Comparison of ENCODE assay signal across 20 mouse cellular contexts in the genomic region with DNA sequence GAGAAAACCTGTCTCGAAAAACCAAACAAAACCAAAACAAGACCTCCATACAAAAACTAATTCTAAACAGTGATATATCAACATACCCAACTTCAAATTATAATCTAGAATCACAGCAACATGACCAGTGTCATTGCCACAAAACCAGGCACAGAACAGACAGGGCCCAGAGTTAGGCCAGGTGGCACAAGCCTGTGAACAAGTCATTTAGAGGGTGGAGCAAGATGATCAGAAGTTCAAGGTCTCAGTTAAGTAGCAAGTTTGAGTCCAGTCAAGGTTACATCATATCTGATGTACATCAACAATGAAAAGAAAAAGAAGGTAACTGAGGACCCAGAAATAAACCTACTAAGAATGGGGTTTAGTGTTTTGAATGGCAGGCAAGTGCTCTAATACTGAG. TPM values are rescaled to one million over a fixed set of nuclear protein-coding genes. Genes with fewer than 3 reads are reported as not detected.
DNase-seq lines count a peak whose midpoint lies in the region; ATAC-seq and TF ChIP-seq lines count a peak whose summit lies in the region.
"Had no signal": no experiment of that assay in that cellular context is flagged by ENCODE, and none has a peak within 500 bp of the region (broad histone marks: within the 10 kb centered on the region; RNA-seq: fewer than 3 reads in every experiment).

No protein-coding gene starts in this region.

- TF ChIP-seq CTCF in MEL (IDR thresholded peaks at IDR 0.05 in 2 of 3, conservative IDR thresholded peaks at IDR 0.05 in 1 of 3; ENCODE audit: control insufficient read depth in 1 of 3, insufficient read depth in 1 of 3, low read depth in 2 of 3, low read length in 3 of 3, poor library complexity in 1 of 3, severe bottlenecking in 1 of 3): no peak

- peaks cover 24% of the 10 kb centered on the region for H3K79me2 ChIP-seq in MEL (ENCODE audit: control insufficient read depth, insufficient read depth, low read length, poor library complexity)

- intact Hi-C loops in left cerebral cortex, postnatal 36 days (cut with DNase I): no loop called here

- no peak for TF ChIP-seq EP300 in MEL (IDR thresholded peaks at IDR 0.05; ENCODE audit: low read depth in 1 of 2, low read length in 2 of 2)

- no peak for TF ChIP-seq RAD21 in MEL (IDR thresholded peaks at IDR 0.05; ENCODE audit: low read depth, low read length)

- H3K4me1 ChIP-seq in liver, embryonic 11.5 days (replicated peaks; ENCODE audit: control insufficient read depth, insufficient read depth, low read length): peaks cover 7% of the 10 kb centered on the region; the same call in 1 of the 2 replicates
- H3K4me1 ChIP-seq in MEL (ENCODE audit: control insufficient read depth in 1 of 2, insufficient read depth in 2 of 2, low read length in 2 of 2): peaks cover 0 to 5% of the 10 kb centered on the region in 2 experiments; a peak in 1 of 4 replicates
- H3K4me1 ChIP-seq in liver, embryonic 13.5 days (replicated peaks): peaks cover 23% of the 10 kb centered on the region

- H3K27me3 ChIP-seq in liver, embryonic 11.5 days (replicated peaks; ENCODE audit: control insufficient read depth, insufficient read depth, low read length): no peaks in the 10 kb centered on the region
- H3K27me3 ChIP-seq in MEL (ENCODE audit: control insufficient read depth in 1 of 2, insufficient read depth in 2 of 2, low read length in 2 of 2): no peaks in the 10 kb centered on the region
- H3K27me3 ChIP-seq in liver, embryonic 13.5 days: no peaks in the 10 kb centered on the region
- H3K27me3 ChIP-seq: forebrain, embryonic 12.5 days; hindbrain, embryonic 15.5 days; midbrain, embryonic 15.5 days; neural tube, embryonic 15.5 days; stomach, embryonic 15.5 days had no signal

- 0 out of 2 replicates have a peak, but pooled peaks have one; percentile 27 for ATAC-seq in liver, embryonic 11.5 days (replicated peaks; ENCODE audit: low FRiP score)
- ATAC-seq in liver, embryonic 13.5 days (ENCODE audit: low read depth): no peak
- ATAC-seq: intestine, embryonic 16.5 days; midbrain, embryonic 15.5 days had no signal

- DNase-seq in liver, embryonic 11.5 days (ENCODE audit: low spot score): no peak
- DNase-seq in liver (no peak), MEL (ENCODE audit: low read depth, low spot score) (peak; percentile 67)
- DNase-seq in liver, embryonic 13.5 days: no peak
- no peak for DNase-seq in kidney, adult 8-10 months
- DNase-seq in left cerebral cortex, postnatal 36 days (ENCODE audit: low spot score in 2 of 2): no peak
- no peak for DNase-seq in cerebellum, postnatal 4 days (ENCODE audit: low spot score in 2 of 2)
- DNase-seq: cerebellum, adult 9-11 months; embryo, embryonic 11 days; gastrocnemius, postnatal 25 days; heart, adult 2 months; heart, postnatal 36 days; thymus, adult 18-20 months had no signal

- peaks cover 23% of the 10 kb centered on the region for H3K36me3 ChIP-seq in liver, embryonic 11.5 days (ENCODE audit: control insufficient read depth, insufficient read depth, low read length)
- peaks cover 6 to 13% of the 10 kb centered on the region in 2 experiments for H3K36me3 ChIP-seq in MEL (ENCODE audit: control insufficient read depth in 1 of 2, insufficient read depth in 2 of 2, low read length in 2 of 2)
- H3K36me3 ChIP-seq in liver, embryonic 13.5 days: peaks cover 38% of the 10 kb centered on the region

- no peak overlapping the region for H3K4me2 ChIP-seq in liver, embryonic 11.5 days
- H3K4me2 ChIP-seq in liver, embryonic 13.5 days: no peak overlapping the region
- H3K4me2 ChIP-seq: forebrain, embryonic 12.5 days; hindbrain, embryonic 15.5 days; midbrain, embryonic 15.5 days; neural tube, embryonic 15.5 days; stomach, embryonic 15.5 days had no signal

- TF ChIP-seq POLR2A in MEL (IDR thresholded peaks at IDR 0.05; ENCODE audit: control insufficient read depth in 1 of 2, insufficient read depth in 1 of 2, low read depth in 1 of 2, low read length in 2 of 2, poor library complexity in 1 of 2): no peak

- no peak overlapping the region for H3K27ac ChIP-seq in liver, embryonic 11.5 days (ENCODE audit: low read depth, low read length)
- no peak overlapping the region for H3K27ac ChIP-seq in MEL (ENCODE audit: control insufficient read depth, low read depth, low read length)
- H3K27ac ChIP-seq in liver, embryonic 13.5 days: 0 out of 2 replicates have a peak overlapping the region, but pooled peaks have one; percentile 4
- H3K27ac ChIP-seq: forebrain, embryonic 12.5 days; heart, adult 2 months; hindbrain, embryonic 15.5 days; kidney, postnatal 0 days; midbrain, embryonic 15.5 days; neural tube, embryonic 15.5 days; stomach, embryonic 15.5 days had no signal

- no peak overlapping the region for H3K9ac ChIP-seq in liver, embryonic 11.5 days (ENCODE audit: low read depth, low read length)
- H3K9ac ChIP-seq in MEL (ENCODE audit: control insufficient read depth, low read depth, low read length, poor library complexity, severe bottlenecking): no peak overlapping the region
- no peak overlapping the region for H3K9ac ChIP-seq in liver, embryonic 13.5 days
- H3K9ac ChIP-seq: forebrain, embryonic 12.5 days; hindbrain, embryonic 15.5 days; midbrain, embryonic 15.5 days; neural tube, embryonic 15.5 days; stomach, embryonic 15.5 days had no signal

- H3K9me3 ChIP-seq in liver, embryonic 11.5 days (ENCODE audit: control insufficient read depth, low read length): no peaks in the 10 kb centered on the region
- H3K9me3 ChIP-seq in MEL (replicated peaks; ENCODE audit: insufficient read depth, low read length): no peaks in the 10 kb centered on the region
- no peaks in the 10 kb centered on the region for H3K9me3 ChIP-seq in liver, embryonic 13.5 days (replicated peaks)
- H3K9me3 ChIP-seq: forebrain, embryonic 12.5 days; hindbrain, embryonic 15.5 days; midbrain, embryonic 15.5 days; neural tube, embryonic 15.5 days; stomach, embryonic 15.5 days had no signal

- WGBS in liver, embryonic 11.5 days: 76% methylated on average over 1 of the region's 1 CpGs
- 51% methylated on average over 1 of the region's 1 CpGs for WGBS in liver, embryonic 13.5 days (ENCODE audit: insufficient replicate concordance)

- no peak overlapping the region for H3K4me3 ChIP-seq in liver, embryonic 11.5 days (ENCODE audit: low read depth, low read length)
- no peak overlapping the region for H3K4me3 ChIP-seq in MEL (ENCODE audit: control insufficient read depth in 1 of 2, insufficient read depth in 1 of 2, low read depth in 2 of 2, low read length in 2 of 2)
- no peak overlapping the region for H3K4me3 ChIP-seq in liver, embryonic 13.5 days (replicated peaks)
- H3K4me3 ChIP-seq: forebrain, embryonic 12.5 days; heart, adult 2 months; hindbrain, embryonic 15.5 days; midbrain, embryonic 15.5 days; neural tube, embryonic 15.5 days; stomach, embryonic 15.5 days had no signal

TF ChIP-seq in MEL, 35 proteins besides CTCF, POLR2A, EP300 and RAD21 (continues in another document):
- TF ChIP-seq POLR2AphosphoS2 (IDR thresholded peaks at IDR 0.05; ENCODE audit: low read length): no peak; the same call in 1 of the 2 replicates
- TF ChIP-seq ELF1 (IDR thresholded peaks at IDR 0.05; ENCODE audit: low read depth, low read length): no peak
- TF ChIP-seq MAX (IDR thresholded peaks at IDR 0.05; ENCODE audit: low read length): no peak
- TF ChIP-seq GATA1 (IDR thresholded peaks at IDR 0.05; ENCODE audit: low read depth, low read length): no peak
- TF ChIP-seq USF2 (IDR thresholded peaks at IDR 0.05; ENCODE audit: borderline replicate concordance in 1 of 2, insufficient read depth in 1 of 2, low read depth in 1 of 2, low read length in 2 of 2): no peak
- no peak for TF ChIP-seq MYB (IDR thresholded peaks at IDR 0.05; ENCODE audit: low read depth, low read length)
- no peak for TF ChIP-seq SIN3A (IDR thresholded peaks at IDR 0.05; ENCODE audit: low read length)

RNA-seq across cellular contexts. Expression of gene Rps9, which starts 5.2 kb away (rescaled TPM):
- polyA plus RNA-seq in liver, embryonic 11.5 days (2014; fragmentation: Nextera tagmentation; extraction: Ambion mirVana): 1,767 and 1,846 TPM in 2 replicates
- total RNA-seq in MEL (2012; rRNA removed): 2,912 and 2,921 TPM in 2 replicates
- 1,000 to 10,000 TPM in 1 of 2 experiments, not detected in 1; 2,284 TPM for polyA plus RNA-seq in MEL (2012; ENCODE audit: insufficient read depth in 1 of 2, insufficient read length in 2 of 2, low read depth in 1 of 2, low replicate concordance in 2 of 2, missing spikeins in 1 of 2)
- 1,306 and 1,329 TPM in 2 replicates for polyA plus RNA-seq in liver, embryonic 13.5 days (2015; fragmentation: Nextera tagmentation; extraction: Ambion mirVana)
- 100 to 1,000 TPM; 312 to 356 TPM for total RNA-seq in left cerebral cortex, postnatal 36 days (2021)

RNA-seq across cellular contexts. Expression of gene Pirb, which starts 11.2 kb away (rescaled TPM):
- 1.0 and 1.3 TPM in 2 replicates for polyA plus RNA-seq in liver, embryonic 11.5 days (2014; fragmentation: Nextera tagmentation; extraction: Ambion mirVana)
- 0.12 and 0.20 TPM in 2 replicates for total RNA-seq in MEL (2012; rRNA removed)
- polyA plus RNA-seq in MEL (2012; ENCODE audit: insufficient read depth in 1 of 2, insufficient read length in 2 of 2, low read depth in 1 of 2, low replicate concordance in 2 of 2, missing spikeins in 1 of 2): under 1 TPM in 1 of 2 experiments, not detected in 1; 0.56 TPM
- 0.84 and 1.3 TPM in 2 replicates for polyA plus RNA-seq in liver, embryonic 13.5 days (2015; fragmentation: Nextera tagmentation; extraction: Ambion mirVana)
- total RNA-seq in left cerebral cortex, postnatal 36 days (2021): under 1 TPM; 0.23 to 0.32 TPM

RNA-seq across cellular contexts. Expression of gene Mboat7, which starts 15.7 kb away (rescaled TPM):
- 35.7 and 36.7 TPM in 2 replicates for polyA plus RNA-seq in liver, embryonic 11.5 days (2014; fragmentation: Nextera tagmentation; extraction: Ambion mirVana)
- 31.1 and 33.9 TPM in 2 replicates for total RNA-seq in MEL (2012; rRNA removed)
- polyA plus RNA-seq in MEL (2012; ENCODE audit: insufficient read depth in 1 of 2, insufficient read length in 2 of 2, low read depth in 1 of 2, low replicate concordance in 2 of 2, missing spikeins in 1 of 2): 100 to 1,000 TPM in 1 of 2 experiments, not detected in 1; 113 TPM
- polyA plus RNA-seq in liver, embryonic 13.5 days (2015; fragmentation: Nextera tagmentation; extraction: Ambion mirVana): 19.8 and 20.0 TPM in 2 replicates
- 100 to 1,000 TPM; 208 to 211 TPM for total RNA-seq in left cerebral cortex, postnatal 36 days (2021)

RNA-seq across cellular contexts. Expression of gene Tsen34, which starts 16.3 kb away (rescaled TPM):
- polyA plus RNA-seq in liver, embryonic 11.5 days (2014; fragmentation: Nextera tagmentation; extraction: Ambion mirVana): 103 and 106 TPM in 2 replicates
- total RNA-seq in MEL (2012; rRNA removed): 16.0 and 17.1 TPM in 2 replicates
- 10 to 100 TPM in 1 of 2 experiments, not detected in 1; 21.7 TPM for polyA plus RNA-seq in MEL (2012; ENCODE audit: insufficient read depth in 1 of 2, insufficient read length in 2 of 2, low read depth in 1 of 2, low replicate concordance in 2 of 2, missing spikeins in 1 of 2)
- polyA plus RNA-seq in liver, embryonic 13.5 days (2015; fragmentation: Nextera tagmentation; extraction: Ambion mirVana): 41.7 and 43.6 TPM in 2 replicates
- total RNA-seq in left cerebral cortex, postnatal 36 days (2021): 10 to 100 TPM; 77.3 to 80.0 TPM

RNA-seq across cellular contexts. Expression of gene Tmc4, which starts 31.6 kb away (rescaled TPM):
- polyA plus RNA-seq in liver, embryonic 11.5 days (2014; fragmentation: Nextera tagmentation; extraction: Ambion mirVana): 10.0 and 12.1 TPM in 2 replicates
- 2.0 and 2.7 TPM in 2 replicates for total RNA-seq in MEL (2012; rRNA removed)
- 10 to 100 TPM in 1 of 2 experiments, not detected in 1; 16.8 TPM for polyA plus RNA-seq in MEL (2012; ENCODE audit: insufficient read depth in 1 of 2, insufficient read length in 2 of 2, low read depth in 1 of 2, low replicate concordance in 2 of 2, missing spikeins in 1 of 2)
- 7.3 and 7.8 TPM in 2 replicates for polyA plus RNA-seq in liver, embryonic 13.5 days (2015; fragmentation: Nextera tagmentation; extraction: Ambion mirVana)
- 10 to 100 TPM in 1 of 2 experiments, 1 to 10 TPM in 1; 2.4 to 11.0 TPM for total RNA-seq in left cerebral cortex, postnatal 36 days (2021)
